In genomic region chr3:92258526-92258925, GRCm38 (mm10) we compare ENCODE assay signal across 13 mouse cellular contexts. TPM values are rescaled to one million over a fixed set of nuclear protein-coding genes. Genes with fewer than 3 reads are reported as not detected.
DNase-seq lines count a peak whose midpoint lies in the region; ATAC-seq lines count a peak whose summit lies in the region.
"Not testable (repeated sequence)": the region's sequence is repeated elsewhere in the genome, so short reads cannot be mapped to it uniquely, and the experiment has no call there.
"Had no signal": no experiment of that assay in that cellular context is flagged by ENCODE, and none has a peak within 500 bp of the region (broad histone marks: within the 10 kb centered on the region; RNA-seq: fewer than 3 reads in every experiment).

No protein-coding gene starts in this region.

- H3K4me1 ChIP-seq in forebrain, embryonic 15.5 days; hindbrain, embryonic 12.5 days; intestine, embryonic 14.5 days (replicated peaks; ENCODE audit: control insufficient read depth, insufficient read depth, low read length); limb, embryonic 12.5 days (replicated peaks); lung, embryonic 16.5 days (replicated peaks; ENCODE audit: control insufficient read depth, insufficient read depth, low read length); midbrain, embryonic 15.5 days; neural tube, embryonic 14.5 days (ENCODE audit: control insufficient read depth, insufficient read depth, low read length): not testable (repeated sequence)

- not testable (repeated sequence) for H3K4me2 ChIP-seq in forebrain, embryonic 15.5 days (replicated peaks); hindbrain, embryonic 12.5 days (replicated peaks); intestine, embryonic 14.5 days (ENCODE audit: low read length); limb, embryonic 12.5 days; lung, embryonic 16.5 days (ENCODE audit: low read depth, low read length); midbrain, embryonic 15.5 days; neural tube, embryonic 14.5 days (ENCODE audit: low read depth, low read length)

- H3K27ac ChIP-seq in forebrain, embryonic 15.5 days (replicated peaks); hindbrain, embryonic 12.5 days; intestine, embryonic 14.5 days (ENCODE audit: low read depth); limb, embryonic 12.5 days; lung, embryonic 16.5 days (ENCODE audit: low read length); midbrain, embryonic 15.5 days; neural tube, embryonic 14.5 days (ENCODE audit: low read depth, low read length): not testable (repeated sequence)

- DNase-seq in intestine, embryonic 14.5 days (ENCODE audit: low spot score): not testable (repeated sequence)

- not testable (repeated sequence) for H3K27me3 ChIP-seq in forebrain, embryonic 15.5 days; hindbrain, embryonic 12.5 days; intestine, embryonic 14.5 days (replicated peaks; ENCODE audit: control insufficient read depth, insufficient read depth, low read length); limb, embryonic 12.5 days; lung, embryonic 16.5 days (ENCODE audit: control insufficient read depth, insufficient read depth, low read depth, low read length); midbrain, embryonic 15.5 days (replicated peaks); neural tube, embryonic 14.5 days (ENCODE audit: control insufficient read depth, insufficient read depth, low read length)

- H3K9me3 ChIP-seq in forebrain, embryonic 15.5 days; hindbrain, embryonic 12.5 days (replicated peaks); intestine, embryonic 14.5 days (ENCODE audit: control insufficient read depth, low read length); limb, embryonic 12.5 days; lung, embryonic 16.5 days (ENCODE audit: control insufficient read depth, low read length); midbrain, embryonic 15.5 days; neural tube, embryonic 14.5 days (ENCODE audit: control insufficient read depth, low read length): not testable (repeated sequence)

- ATAC-seq in forebrain, embryonic 15.5 days (replicated peaks): peak; percentile 44
- ATAC-seq in hindbrain, embryonic 12.5 days (ENCODE audit: low FRiP score): peak; percentile 67
- 0 out of 2 replicates have a peak, but pooled peaks have one; percentile 42 for ATAC-seq in intestine, embryonic 14.5 days (replicated peaks; ENCODE audit: low FRiP score, low TSS enrichment, low read depth)
- 0 out of 2 replicates have a peak, but pooled peaks have one; percentile 43 for ATAC-seq in limb, embryonic 12.5 days (ENCODE audit: insufficient number of reproducible peaks, insufficient read depth, low FRiP score, low TSS enrichment, low read depth)
- ATAC-seq in lung, embryonic 16.5 days (ENCODE audit: low read depth): 0 out of 2 replicates have a peak, but pooled peaks have one; percentile 36
- ATAC-seq in midbrain, embryonic 15.5 days (replicated peaks): peak; percentile 62; the same call in 1 of the 2 replicates
- peak; percentile 28; the same call in 1 of the 2 replicates for ATAC-seq in neural tube, embryonic 14.5 days (ENCODE audit: low read depth)

- not testable (repeated sequence) for H3K4me3 ChIP-seq in forebrain, embryonic 15.5 days; hindbrain, embryonic 12.5 days; intestine, embryonic 14.5 days (ENCODE audit: low read depth, low read length); limb, embryonic 12.5 days (replicated peaks); lung, embryonic 16.5 days (ENCODE audit: low read length); midbrain, embryonic 15.5 days; neural tube, embryonic 14.5 days (ENCODE audit: low read depth, low read length)

- not testable (repeated sequence) for H3K9ac ChIP-seq in forebrain, embryonic 15.5 days (replicated peaks); hindbrain, embryonic 12.5 days; intestine, embryonic 14.5 days (ENCODE audit: low read length); limb, embryonic 12.5 days (replicated peaks); lung, embryonic 16.5 days (ENCODE audit: low read length); midbrain, embryonic 15.5 days; neural tube, embryonic 14.5 days (replicated peaks; ENCODE audit: low read depth, low read length)

- not testable (repeated sequence) for H3K36me3 ChIP-seq in forebrain, embryonic 15.5 days; hindbrain, embryonic 12.5 days; intestine, embryonic 14.5 days (ENCODE audit: control insufficient read depth, insufficient read depth, low read length); limb, embryonic 12.5 days; lung, embryonic 16.5 days (ENCODE audit: control insufficient read depth, insufficient read depth, low read length); midbrain, embryonic 15.5 days (replicated peaks); neural tube, embryonic 14.5 days (ENCODE audit: control insufficient read depth, insufficient read depth, low read length)

RNA-seq across cellular contexts. Expression of gene Sprr2a3, which starts 26.7 kb away (rescaled TPM):
- not detected in 2 replicates for polyA plus RNA-seq in forebrain, embryonic 15.5 days (2015; fragmentation: Nextera tagmentation; extraction: Ambion mirVana)
- not detected in 2 replicates for polyA plus RNA-seq in hindbrain, embryonic 12.5 days (2016; fragmentation: Nextera tagmentation; extraction: Ambion mirVana)
- 3.8 and 6.4 TPM in 2 replicates for polyA plus RNA-seq in intestine, embryonic 14.5 days (2014; fragmentation: Nextera tagmentation; extraction: Ambion mirVana)
- not detected in 2 replicates for polyA plus RNA-seq in limb, embryonic 12.5 days (2016; fragmentation: Nextera tagmentation; extraction: Ambion mirVana)
- polyA plus RNA-seq in lung, embryonic 16.5 days (2015; fragmentation: Nextera tagmentation; extraction: Ambion mirVana): 0.34 and 0.84 TPM in 2 replicates
- polyA plus RNA-seq in midbrain, embryonic 15.5 days (2015; fragmentation: Nextera tagmentation; extraction: Ambion mirVana): not detected in 2 replicates
- polyA plus RNA-seq in neural tube, embryonic 14.5 days (2014; fragmentation: Nextera tagmentation; extraction: Ambion mirVana): not detected in 2 replicates
- polyA plus RNA-seq: adrenal gland, adult 2 months; forebrain, embryonic 10.5 days; heart, embryonic 10.5 days; hindbrain, embryonic 10.5 days; liver, embryonic 13.5 days had no signal

RNA-seq across cellular contexts. Expression of gene Sprr2a2, which starts 42.8 kb away (rescaled TPM):
- polyA plus RNA-seq in forebrain, embryonic 15.5 days (2015; fragmentation: Nextera tagmentation; extraction: Ambion mirVana): not detected in 2 replicates
- polyA plus RNA-seq in hindbrain, embryonic 12.5 days (2016; fragmentation: Nextera tagmentation; extraction: Ambion mirVana): 0.34 and 0.80 TPM in 2 replicates
- 30.5 and 45.1 TPM in 2 replicates for polyA plus RNA-seq in intestine, embryonic 14.5 days (2014; fragmentation: Nextera tagmentation; extraction: Ambion mirVana)
- polyA plus RNA-seq in limb, embryonic 12.5 days (2016; fragmentation: Nextera tagmentation; extraction: Ambion mirVana): 0.90 and 1.0 TPM in 2 replicates
- polyA plus RNA-seq in lung, embryonic 16.5 days (2015; fragmentation: Nextera tagmentation; extraction: Ambion mirVana): 3.2 and 14.3 TPM in 2 replicates
- polyA plus RNA-seq in midbrain, embryonic 15.5 days (2015; fragmentation: Nextera tagmentation; extraction: Ambion mirVana): not detected in 2 replicates
- polyA plus RNA-seq in neural tube, embryonic 14.5 days (2014; fragmentation: Nextera tagmentation; extraction: Ambion mirVana): not detected in 2 replicates
- polyA plus RNA-seq: forebrain, embryonic 10.5 days; hindbrain, embryonic 10.5 days had no signal

RNA-seq across cellular contexts. Expression of gene Sprr2a1, which starts 42.9 kb away (rescaled TPM):
- not detected in 2 replicates for polyA plus RNA-seq in forebrain, embryonic 15.5 days (2015; fragmentation: Nextera tagmentation; extraction: Ambion mirVana)
- polyA plus RNA-seq in hindbrain, embryonic 12.5 days (2016; fragmentation: Nextera tagmentation; extraction: Ambion mirVana): not detected in 2 replicates
- 0.66 and 0.74 TPM in 2 replicates for polyA plus RNA-seq in intestine, embryonic 14.5 days (2014; fragmentation: Nextera tagmentation; extraction: Ambion mirVana)
- not detected in 2 replicates for polyA plus RNA-seq in limb, embryonic 12.5 days (2016; fragmentation: Nextera tagmentation; extraction: Ambion mirVana)
- polyA plus RNA-seq in lung, embryonic 16.5 days (2015; fragmentation: Nextera tagmentation; extraction: Ambion mirVana): 0.29 TPM in 1 of 2 replicates, not detected in the other
- not detected in 2 replicates for polyA plus RNA-seq in midbrain, embryonic 15.5 days (2015; fragmentation: Nextera tagmentation; extraction: Ambion mirVana)
- not detected in 2 replicates for polyA plus RNA-seq in neural tube, embryonic 14.5 days (2014; fragmentation: Nextera tagmentation; extraction: Ambion mirVana)
- polyA plus RNA-seq: adrenal gland, adult 2 months; forebrain, embryonic 10.5 days; heart, embryonic 10.5 days; hindbrain, embryonic 10.5 days; liver, embryonic 13.5 days had no signal

RNA-seq across cellular contexts. Expression of gene Sprr2b, which starts 57.9 kb away (rescaled TPM):
- not detected in 2 replicates for polyA plus RNA-seq in forebrain, embryonic 15.5 days (2015; fragmentation: Nextera tagmentation; extraction: Ambion mirVana)
- polyA plus RNA-seq in hindbrain, embryonic 12.5 days (2016; fragmentation: Nextera tagmentation; extraction: Ambion mirVana): 2.5 TPM in 2 replicates
- polyA plus RNA-seq in intestine, embryonic 14.5 days (2014; fragmentation: Nextera tagmentation; extraction: Ambion mirVana): not detected in 2 replicates
- polyA plus RNA-seq in limb, embryonic 12.5 days (2016; fragmentation: Nextera tagmentation; extraction: Ambion mirVana): not detected in 2 replicates
- polyA plus RNA-seq in lung, embryonic 16.5 days (2015; fragmentation: Nextera tagmentation; extraction: Ambion mirVana): not detected in 2 replicates
- 0.22 TPM in 1 of 2 replicates, not detected in the other for polyA plus RNA-seq in midbrain, embryonic 15.5 days (2015; fragmentation: Nextera tagmentation; extraction: Ambion mirVana)
- polyA plus RNA-seq in neural tube, embryonic 14.5 days (2014; fragmentation: Nextera tagmentation; extraction: Ambion mirVana): not detected in 2 replicates
- polyA plus RNA-seq: adrenal gland, adult 2 months; forebrain, embryonic 10.5 days; heart, embryonic 10.5 days; hindbrain, embryonic 10.5 days; liver, embryonic 13.5 days; lung, adult 2 months had no signal
